Mouse (Mus musculus) ES-Bruce4 (cell line): ENCODE measurements around the gene Satb2. TPM values are rescaled to one million over a fixed set of nuclear protein-coding genes. Genes with fewer than 3 reads are reported as not detected.
A peak's percentile ranks its signal among the peaks of the same experiment; 100 is the strongest.

ENCODE experiments used
- H3K27ac ChIP-seq: 2 replicates; pipeline ENCODE4 v1.5.1; 2012; ENCODE audit warnings: low read length, inconsistent platforms; ENCODE audit not compliant: insufficient read depth
- H3K27me3 ChIP-seq: 2 replicates; pipeline ENCODE4 v1.6.1; 2012; ENCODE audit warnings: mild to moderate bottlenecking, low read length, inconsistent platforms; ENCODE audit not compliant: control insufficient read depth, poor library complexity, insufficient read depth, severe bottlenecking
- H3K36me3 ChIP-seq: 2 replicates; pipeline ENCODE4 v1.6.1; 2012; ENCODE audit warnings: inconsistent platforms, mild to moderate bottlenecking, low read length, moderate library complexity; ENCODE audit not compliant: control insufficient read depth, poor library complexity, insufficient read depth, severe bottlenecking
- H3K4me1 ChIP-seq: one replicate; pipeline ENCODE4 v1.8.1; 2011; ENCODE audit warnings: low read length; ENCODE audit not compliant: control insufficient read depth, insufficient read depth
- H3K4me3 ChIP-seq: 2 replicates; pipeline ENCODE4 v1.5.1; 2011; ENCODE audit warnings: low read depth, mild to moderate bottlenecking, low read length
- H3K9ac ChIP-seq: 2 replicates; pipeline ENCODE4 v1.6.1; 2012; ENCODE audit warnings: low read depth, mild to moderate bottlenecking, inconsistent platforms; ENCODE audit not compliant: poor library complexity, severe bottlenecking
- H3K9me3 ChIP-seq: replicated peaks from 2 replicates; pipeline ENCODE4 v1.6.1; 2012; ENCODE audit warnings: mild to moderate bottlenecking, low read length, inconsistent platforms; ENCODE audit not compliant: control insufficient read depth, poor library complexity, insufficient read depth, severe bottlenecking
- CTCF ChIP-seq: IDR thresholded peaks from one replicate; pipeline ENCODE4 v1.8.1; 2011; ENCODE audit warnings: low read depth, low read length
- EP300 ChIP-seq: IDR thresholded peaks from 2 replicates; pipeline ENCODE4 v1.6.1; 2011; ENCODE audit warnings: low read depth, low read length; ENCODE audit not compliant: insufficient read depth
- POLR2A ChIP-seq: IDR thresholded peaks from one replicate; pipeline ENCODE4 v1.8.1; 2011; ENCODE audit warnings: low read length; ENCODE audit not compliant: insufficient read depth
- polyA plus RNA-seq: library from polyadenylated mRNA; stranded (reverse); fragments of >200 nt; gene quantifications from 2 replicates; pipeline ENCODE4 v1.2.4, GENCODE M21; 2011; ENCODE audit warnings: low read depth; ENCODE audit not compliant: missing spikeins, insufficient read depth, insufficient read length

Gene Satb2
- polyA plus RNA-seq, 1 experiment, result 5.2 TPM

- no peak overlapping the region for H3K4me3 ChIP-seq
- 0 out of 2 replicates have a peak overlapping the region, but pooled peaks have one; percentile 28 for H3K9ac ChIP-seq
- H3K27me3 ChIP-seq, result peaks cover 24% of the 10 kb centered on the region
- no peaks in the 10 kb centered on the region for H3K4me1 ChIP-seq
- TF ChIP-seq EP300 (no peak), POLR2A (no peak), CTCF (no peak)
- no peaks in the 10 kb centered on the region for H3K36me3 ChIP-seq
- no peaks in the 10 kb centered on the region for H3K9me3 ChIP-seq
- no peak overlapping the region for H3K27ac ChIP-seq
Measured at GRCm38 (mm10) chr1:56976044-56976824, 2.2 kb downstream of the Satb2 start.

- no peak overlapping the region for H3K4me3 ChIP-seq
- no peaks in the 10 kb centered on the region for H3K4me1 ChIP-seq
- no peaks in the 10 kb centered on the region for H3K36me3 ChIP-seq
- H3K27ac ChIP-seq, result no peak overlapping the region
- H3K9me3 ChIP-seq, result no peaks in the 10 kb centered on the region
- H3K9ac ChIP-seq, result 0 out of 2 replicates have a peak overlapping the region, but pooled peaks have one; percentile 28
- peaks cover 28% of the 10 kb centered on the region for H3K27me3 ChIP-seq
- TF ChIP-seq POLR2A, result no peak
- no peak for TF ChIP-seq EP300
- no peak for TF ChIP-seq CTCF
Measured at GRCm38 (mm10) chr1:56975546-56975945, 2.9 kb downstream of the Satb2 start.

- Histone ChIP-seq H3K36me3 (no peaks in the 10 kb centered on the region), H3K27me3 (peaks cover 32% of the 10 kb centered on the region), H3K4me3 (no peak overlapping the region), H3K4me1 (peaks cover 2% of the 10 kb centered on the region), H3K9ac (no peak overlapping the region), H3K27ac (no peak overlapping the region), H3K9me3 (no peaks in the 10 kb centered on the region)
- TF ChIP-seq EP300, result no peak
- no peak for TF ChIP-seq CTCF
- TF ChIP-seq POLR2A, result no peak
Measured at GRCm38 (mm10) chr1:56974187-56974586, 4.3 kb downstream of the Satb2 start.

- peaks cover 2% of the 10 kb centered on the region for H3K4me1 ChIP-seq
- peaks cover 31% of the 10 kb centered on the region for H3K27me3 ChIP-seq
- peak overlapping the region; percentile 66 for H3K4me3 ChIP-seq
- TF ChIP-seq EP300, result no peak
- no peak for TF ChIP-seq POLR2A
- no peak for TF ChIP-seq CTCF
- H3K36me3 ChIP-seq, result no peaks in the 10 kb centered on the region
- no peak overlapping the region for H3K27ac ChIP-seq
- H3K9me3 ChIP-seq, result no peaks in the 10 kb centered on the region
- peak overlapping the region; percentile 73 for H3K9ac ChIP-seq
Measured at GRCm38 (mm10) chr1:56973593-56973950, 4.9 kb downstream of the Satb2 start.

GRCm38 (mm10) chr1:56972950-56973592 lies 5.4 kb downstream of the Satb2 start:
- H3K9ac ChIP-seq, result peak overlapping the region; percentile 73
- peaks cover 30% of the 10 kb centered on the region for H3K27me3 ChIP-seq
- peak overlapping the region; percentile 66 for H3K4me3 ChIP-seq
- TF ChIP-seq POLR2A, result no peak
- no peak for TF ChIP-seq CTCF
- TF ChIP-seq EP300, result no peak
- peaks cover 2% of the 10 kb centered on the region for H3K4me1 ChIP-seq
- no peak overlapping the region for H3K27ac ChIP-seq
- H3K9me3 ChIP-seq, result no peaks in the 10 kb centered on the region
- H3K36me3 ChIP-seq, result no peaks in the 10 kb centered on the region
